Mouse (Mus musculus): ENCODE data around the gene Gm17267. TPM values are rescaled to one million over a fixed set of nuclear protein-coding genes. Genes with fewer than 3 reads are reported as not detected.
"Not testable (repeated sequence)": the region's sequence is repeated elsewhere in the genome, so short reads cannot be mapped to it uniquely, and the experiment has no call there.

Gene Gm17267
- total RNA-seq (2012; rRNA removed) (not detected in 2 replicates), total RNA-seq (2014; rRNA removed) (not detected in 2 replicates), polyA plus RNA-seq (2012; ENCODE audit: insufficient read length, low read depth) (not detected in 2 replicates)

DNA sequence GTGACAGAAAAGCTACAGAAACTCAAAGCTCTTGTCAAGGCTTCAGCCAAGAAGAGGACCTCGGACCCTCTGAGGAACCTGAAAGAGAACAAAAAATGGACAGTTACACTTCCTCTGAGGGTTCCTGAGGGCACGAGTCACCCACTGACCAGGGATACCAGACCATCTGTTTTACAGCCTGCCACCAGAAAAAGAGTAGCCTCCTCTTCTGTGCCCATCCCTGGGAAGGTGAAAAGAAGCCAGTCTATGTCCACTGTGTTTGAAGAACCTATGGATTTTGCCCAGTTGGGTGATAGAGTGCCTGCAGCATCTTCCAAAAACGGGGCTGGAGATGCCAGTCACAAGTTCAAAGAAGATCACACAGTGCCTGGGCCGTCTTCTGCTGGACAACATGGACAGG lies at the start of gene Gm17267:
TSS of gene Gm17267 (plus strand) at position 301 of the 400 bp plus-strand sequence.
- in situ Hi-C loops (cut with MboI; ENCODE audit: low pct_ligation_motif_present, low pct_unique_long_range_greater_than_20kb, low sequenced_read_pairs); H3K4me3 ChIP-seq (replicated peaks in 1 of 3; ENCODE audit: low read depth in 2 of 3, low read length in 2 of 3, poor library complexity in 1 of 3); H3K27ac ChIP-seq (ENCODE audit: insufficient read depth, low read depth); H3K27me3 ChIP-seq (replicated peaks); H3K9ac ChIP-seq (ENCODE audit: insufficient read depth, low read depth); DNase-seq (ENCODE audit: extremely low read depth); H3K4me1 ChIP-seq (ENCODE audit: control insufficient read depth in 1 of 2, insufficient read depth in 2 of 2); H3K36me3 ChIP-seq (replicated peaks in 1 of 2; ENCODE audit: control insufficient read depth in 1 of 2, insufficient read depth in 1 of 2, low read length in 1 of 2); H3K9me3 ChIP-seq (replicated peaks; ENCODE audit: low read length); dilution Hi-C loops (cut with MboI; ENCODE audit: extremely low pct_ligation_motif_present, extremely low pct_unique_long_range_greater_than_20kb, low sequenced_read_pairs); H3K4me2 ChIP-seq (ENCODE audit: insufficient read depth, low read depth, poor library complexity, severe bottlenecking); H3K79me2 ChIP-seq (replicated peaks; ENCODE audit: control insufficient read depth, extremely low read depth, insufficient read depth, poor library complexity, severe bottlenecking): not testable (repeated sequence)

Measured in CH12.LX (cell line).